Mouse (Mus musculus): ENCODE measurements around the gene Olfr732. TPM values are rescaled to one million over a fixed set of nuclear protein-coding genes. Genes with fewer than 3 reads are reported as not detected.

Olfr732 gene
- polyA plus RNA-seq (2015; fragmentation: Illumina TruSeq; extraction: RNeasy Lipid Tissue Mini Kit (QIAGEN cat#74804); ENCODE audit: insufficient read depth, low replicate concordance): not detected

DNA sequence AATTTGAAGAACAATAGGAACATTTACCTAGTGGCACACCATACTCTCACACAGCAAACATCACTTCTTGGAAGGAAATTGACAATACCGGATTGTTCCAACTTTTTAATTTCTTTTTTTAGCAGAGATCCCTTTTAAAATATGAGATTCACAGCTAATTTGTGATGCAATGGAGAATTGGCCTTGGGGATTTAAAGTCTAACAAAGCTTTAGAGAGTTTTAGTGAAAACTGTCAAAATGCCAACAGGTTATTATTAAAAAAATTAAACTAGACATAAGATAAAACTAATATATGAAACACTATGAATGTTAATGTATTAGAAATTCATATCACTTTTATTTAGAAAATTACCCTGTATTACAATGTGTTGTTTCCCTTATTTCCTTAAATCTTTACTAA, at the start of gene Olfr732:
Olfr732 (minus strand) TSS at position 101 of the 400 bp plus-strand sequence.

DNA sequence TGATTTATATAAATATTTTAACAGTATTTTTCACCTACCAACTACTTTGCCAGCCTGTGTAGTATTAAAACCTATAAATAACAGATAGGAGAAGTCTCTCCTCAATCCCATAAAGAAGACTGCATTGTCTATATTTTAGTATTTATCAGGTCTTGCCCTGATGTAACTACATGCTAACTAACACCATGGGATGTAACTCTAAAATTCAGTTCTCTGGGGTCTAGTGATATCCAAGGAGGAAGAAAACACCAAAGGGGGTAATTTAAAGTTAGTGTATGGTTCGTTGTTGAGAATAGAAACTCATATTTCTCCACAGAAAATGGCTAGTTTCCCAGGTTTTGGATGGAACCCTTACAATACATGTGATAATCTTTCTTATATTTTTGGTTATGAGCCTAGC, 42.7 kb upstream of the Olfr732 start, which contains the start of gene Olfr734:
Olfr734 (minus strand) TSS at position 101 of the 400 bp plus-strand sequence.

DNA sequence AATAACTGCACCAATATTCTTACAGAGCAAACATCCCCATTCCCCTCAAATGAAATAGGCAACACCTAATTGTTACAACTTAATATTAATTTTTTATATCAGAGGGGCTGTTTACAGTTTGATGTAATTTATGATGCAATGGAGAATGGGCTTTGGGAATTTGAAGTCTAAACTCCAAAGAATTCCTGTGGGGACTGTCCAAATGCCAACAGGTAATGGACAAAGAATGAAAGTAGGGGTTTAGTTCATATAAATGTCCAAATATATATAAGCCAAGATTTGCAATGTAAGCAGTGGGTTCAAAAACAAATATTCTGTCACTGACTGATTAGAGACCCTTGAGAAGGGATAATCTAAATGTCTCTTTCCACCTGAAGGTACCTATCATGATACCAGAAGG, 17.4 kb upstream of the Olfr732 start, which contains the start of gene Olfr733:
Olfr733 (minus strand) TSS at position 101 of the 400 bp plus-strand sequence.

GRCm38 (mm10) chr14:50241766-50242165, 42.2 kb downstream of the Olfr732 start, which contains the start of gene Olfr731:
Gene Olfr731, minus strand, starts transcription at chr14:50241866.

Other genes starting within 250 kb of the Olfr732 start
- gene Olfr725, start 243.8 kb downstream of the Olfr732 start, polyA plus RNA-seq (2015; fragmentation: Illumina TruSeq; extraction: RNeasy Lipid Tissue Mini Kit (QIAGEN cat#74804); ENCODE audit: insufficient read depth, low replicate concordance): not detected
- not detected for gene Olfr726, start 193.3 kb downstream of the Olfr732 start, polyA plus RNA-seq (2015; fragmentation: Illumina TruSeq; extraction: RNeasy Lipid Tissue Mini Kit (QIAGEN cat#74804); ENCODE audit: insufficient read depth, low replicate concordance)
- not detected for gene Olfr727, start 161.0 kb downstream of the Olfr732 start, polyA plus RNA-seq (2015; fragmentation: Illumina TruSeq; extraction: RNeasy Lipid Tissue Mini Kit (QIAGEN cat#74804); ENCODE audit: insufficient read depth, low replicate concordance)
- gene Olfr728, start 141.5 kb downstream of the Olfr732 start, polyA plus RNA-seq (2015; fragmentation: Illumina TruSeq; extraction: RNeasy Lipid Tissue Mini Kit (QIAGEN cat#74804); ENCODE audit: insufficient read depth, low replicate concordance): not detected
- gene Olfr729, start 131.3 kb downstream of the Olfr732 start, polyA plus RNA-seq (2015; fragmentation: Illumina TruSeq; extraction: RNeasy Lipid Tissue Mini Kit (QIAGEN cat#74804); ENCODE audit: insufficient read depth, low replicate concordance): not detected
- gene Olfr730, start 96.0 kb downstream of the Olfr732 start, polyA plus RNA-seq (2015; fragmentation: Illumina TruSeq; extraction: RNeasy Lipid Tissue Mini Kit (QIAGEN cat#74804); ENCODE audit: insufficient read depth, low replicate concordance): not detected
- gene Olfr731, start 42.3 kb downstream of the Olfr732 start, polyA plus RNA-seq (2015; fragmentation: Illumina TruSeq; extraction: RNeasy Lipid Tissue Mini Kit (QIAGEN cat#74804); ENCODE audit: insufficient read depth, low replicate concordance): not detected
- gene Olfr733, start 17.3 kb upstream of the Olfr732 start, polyA plus RNA-seq (2015; fragmentation: Illumina TruSeq; extraction: RNeasy Lipid Tissue Mini Kit (QIAGEN cat#74804); ENCODE audit: insufficient read depth, low replicate concordance): 0.10 TPM
- gene Olfr734, start 42.6 kb upstream of the Olfr732 start, polyA plus RNA-seq (2015; fragmentation: Illumina TruSeq; extraction: RNeasy Lipid Tissue Mini Kit (QIAGEN cat#74804); ENCODE audit: insufficient read depth, low replicate concordance): not detected
- not detected for gene Olfr735, start 64.7 kb upstream of the Olfr732 start, polyA plus RNA-seq (2015; fragmentation: Illumina TruSeq; extraction: RNeasy Lipid Tissue Mini Kit (QIAGEN cat#74804); ENCODE audit: insufficient read depth, low replicate concordance)
- 33.0 TPM for gene Tlr11, start 73.7 kb upstream of the Olfr732 start, polyA plus RNA-seq (2015; fragmentation: Illumina TruSeq; extraction: RNeasy Lipid Tissue Mini Kit (QIAGEN cat#74804); ENCODE audit: insufficient read depth, low replicate concordance)
- gene Olfr736, start 97.0 kb upstream of the Olfr732 start, polyA plus RNA-seq (2015; fragmentation: Illumina TruSeq; extraction: RNeasy Lipid Tissue Mini Kit (QIAGEN cat#74804); ENCODE audit: insufficient read depth, low replicate concordance): not detected
- not detected for gene Olfr738, start 123.4 kb upstream of the Olfr732 start, polyA plus RNA-seq (2015; fragmentation: Illumina TruSeq; extraction: RNeasy Lipid Tissue Mini Kit (QIAGEN cat#74804); ENCODE audit: insufficient read depth, low replicate concordance)
- gene Olfr739, start 134.4 kb upstream of the Olfr732 start, polyA plus RNA-seq (2015; fragmentation: Illumina TruSeq; extraction: RNeasy Lipid Tissue Mini Kit (QIAGEN cat#74804); ENCODE audit: insufficient read depth, low replicate concordance): not detected
- not detected for gene Olfr740, start 161.3 kb upstream of the Olfr732 start, polyA plus RNA-seq (2015; fragmentation: Illumina TruSeq; extraction: RNeasy Lipid Tissue Mini Kit (QIAGEN cat#74804); ENCODE audit: insufficient read depth, low replicate concordance)
- not detected for gene Olfr741, start 188.5 kb upstream of the Olfr732 start, polyA plus RNA-seq (2015; fragmentation: Illumina TruSeq; extraction: RNeasy Lipid Tissue Mini Kit (QIAGEN cat#74804); ENCODE audit: insufficient read depth, low replicate concordance)
- not detected for gene Olfr742, start 219.4 kb upstream of the Olfr732 start, polyA plus RNA-seq (2015; fragmentation: Illumina TruSeq; extraction: RNeasy Lipid Tissue Mini Kit (QIAGEN cat#74804); ENCODE audit: insufficient read depth, low replicate concordance)
- not detected for gene Olfr743, start 237.6 kb upstream of the Olfr732 start, polyA plus RNA-seq (2015; fragmentation: Illumina TruSeq; extraction: RNeasy Lipid Tissue Mini Kit (QIAGEN cat#74804); ENCODE audit: insufficient read depth, low replicate concordance)